Mouse (Mus musculus): ENCODE data around the gene Gtf3a. TPM values are rescaled to one million over a fixed set of nuclear protein-coding genes. Genes with fewer than 3 reads are reported as not detected.
A peak's percentile ranks its signal among the peaks of the same experiment; 100 is the strongest.

The Gtf3a gene
- polyA plus RNA-seq, 1 experiment: 40.5 TPM

- Histone ChIP-seq H3K4me1 (ENCODE audit: control insufficient read depth, insufficient read depth, insufficient read length) (peaks cover 9% of the 10 kb centered on the region; the same call in 1 of the 2 replicates), H3K27ac (ENCODE audit: insufficient read depth, low read length) (no peak overlapping the region), H3K4me3 (ENCODE audit: extremely low read depth, insufficient read depth, insufficient read length) (no peak overlapping the region), H3K27me3 (ENCODE audit: control insufficient read depth, insufficient read depth, low read length) (no peaks in the 10 kb centered on the region), H3K36me3 (ENCODE audit: control insufficient read depth, insufficient read depth, low read length) (peaks cover 6% of the 10 kb centered on the region; the same call in 1 of the 2 replicates)
- TF ChIP-seq POLR2A (IDR thresholded peaks at IDR 0.05; ENCODE audit: low read depth, low read length) (no peak), CTCF (IDR thresholded peaks at IDR 0.05; ENCODE audit: extremely low read depth, insufficient read depth, insufficient read length, insufficient replicate concordance) (no peak)
- WGBS: 83% methylated on average over 9 of the region's 9 CpGs
- no peak for DNase-seq (ENCODE audit: low read depth in 1 of 2, low spot score in 2 of 2)
Measured at GRCm38 (mm10) chr5:146946682-146947081, 1.8 kb upstream of the Gtf3a start.

- H3K27ac ChIP-seq (ENCODE audit: insufficient read depth, low read length): no peak overlapping the region
- H3K36me3 ChIP-seq (ENCODE audit: control insufficient read depth, insufficient read depth, low read length): peaks cover 14% of the 10 kb centered on the region
- peaks cover 9% of the 10 kb centered on the region; the same call in 1 of the 2 replicates for H3K4me1 ChIP-seq (ENCODE audit: control insufficient read depth, insufficient read depth, insufficient read length)
- no peaks in the 10 kb centered on the region for H3K27me3 ChIP-seq (ENCODE audit: control insufficient read depth, insufficient read depth, low read length)
- TF ChIP-seq CTCF (IDR thresholded peaks at IDR 0.05; ENCODE audit: extremely low read depth, insufficient read depth, insufficient read length, insufficient replicate concordance) (no peak), POLR2A (IDR thresholded peaks at IDR 0.05; ENCODE audit: low read depth, low read length) (no peak)
- H3K4me3 ChIP-seq (ENCODE audit: extremely low read depth, insufficient read depth, insufficient read length): no peak overlapping the region
- DNase-seq (ENCODE audit: low read depth in 1 of 2, low spot score in 2 of 2): peak in 1 of 2 experiments; percentile 20
- WGBS: 57% methylated on average over 6 of the region's 6 CpGs
Measured at GRCm38 (mm10) chr5:146947497-146947896, 960 bp upstream of the Gtf3a start.

GRCm38 (mm10) chr5:146948041-146948507 lies 383 bp upstream of the Gtf3a start:
- Histone ChIP-seq H3K4me3 (ENCODE audit: extremely low read depth, insufficient read depth, insufficient read length) (peak overlapping the region; percentile 58), H3K27ac (ENCODE audit: insufficient read depth, low read length) (peak overlapping the region; percentile 51), H3K27me3 (ENCODE audit: control insufficient read depth, insufficient read depth, low read length) (no peaks in the 10 kb centered on the region), H3K36me3 (ENCODE audit: control insufficient read depth, insufficient read depth, low read length) (peaks cover 20% of the 10 kb centered on the region), H3K4me1 (ENCODE audit: control insufficient read depth, insufficient read depth, insufficient read length) (peaks cover 9% of the 10 kb centered on the region; the same call in 1 of the 2 replicates)
- peak in 1 of 2 experiments; percentile 7 for DNase-seq (ENCODE audit: low read depth in 1 of 2, low spot score in 2 of 2)
- 14% methylated on average over 10 of the region's 10 CpGs for WGBS
- TF ChIP-seq CTCF (IDR thresholded peaks at IDR 0.05; ENCODE audit: extremely low read depth, insufficient read depth, insufficient read length, insufficient replicate concordance) (no peak), POLR2A (IDR thresholded peaks at IDR 0.05; ENCODE audit: low read depth, low read length) (no peak)

- Histone ChIP-seq H3K4me3 (ENCODE audit: extremely low read depth, insufficient read depth, insufficient read length) (no peak overlapping the region), H3K36me3 (ENCODE audit: control insufficient read depth, insufficient read depth, low read length) (peaks cover 63% of the 10 kb centered on the region), H3K27me3 (ENCODE audit: control insufficient read depth, insufficient read depth, low read length) (no peaks in the 10 kb centered on the region), H3K27ac (ENCODE audit: insufficient read depth, low read length) (no peak overlapping the region), H3K4me1 (ENCODE audit: control insufficient read depth, insufficient read depth, insufficient read length) (peaks cover 4% of the 10 kb centered on the region; the same call in 1 of the 2 replicates)
- TF ChIP-seq CTCF (IDR thresholded peaks at IDR 0.05; ENCODE audit: extremely low read depth, insufficient read depth, insufficient read length, insufficient replicate concordance): no peak
- TF ChIP-seq POLR2A (IDR thresholded peaks at IDR 0.05; ENCODE audit: low read depth, low read length): no peak
- DNase-seq (ENCODE audit: low read depth in 1 of 2, low spot score in 2 of 2): no peak
- WGBS: 94% methylated on average over 7 of the region's 7 CpGs
Measured at GRCm38 (mm10) chr5:146954576-146954975, 6.1 kb downstream of the Gtf3a start.

GRCm38 (mm10) chr5:146955651-146956050 lies 7.2 kb downstream of the Gtf3a start:
- Histone ChIP-seq H3K4me3 (ENCODE audit: extremely low read depth, insufficient read depth, insufficient read length) (no peak overlapping the region), H3K27me3 (ENCODE audit: control insufficient read depth, insufficient read depth, low read length) (no peaks in the 10 kb centered on the region), H3K27ac (ENCODE audit: insufficient read depth, low read length) (no peak overlapping the region), H3K4me1 (ENCODE audit: control insufficient read depth, insufficient read depth, insufficient read length) (no peaks in the 10 kb centered on the region), H3K36me3 (ENCODE audit: control insufficient read depth, insufficient read depth, low read length) (peaks cover 63% of the 10 kb centered on the region)
- TF ChIP-seq POLR2A (IDR thresholded peaks at IDR 0.05; ENCODE audit: low read depth, low read length): no peak
- no peak for TF ChIP-seq CTCF (IDR thresholded peaks at IDR 0.05; ENCODE audit: extremely low read depth, insufficient read depth, insufficient read length, insufficient replicate concordance)
- WGBS: 95% methylated on average over 5 of the region's 5 CpGs
- no peak for DNase-seq (ENCODE audit: low read depth in 1 of 2, low spot score in 2 of 2)

- no peak for DNase-seq (ENCODE audit: low read depth in 1 of 2, low spot score in 2 of 2)
- TF ChIP-seq POLR2A (IDR thresholded peaks at IDR 0.05; ENCODE audit: low read depth, low read length): no peak
- TF ChIP-seq CTCF (IDR thresholded peaks at IDR 0.05; ENCODE audit: extremely low read depth, insufficient read depth, insufficient read length, insufficient replicate concordance): no peak
- Histone ChIP-seq H3K4me3 (ENCODE audit: extremely low read depth, insufficient read depth, insufficient read length) (no peak overlapping the region), H3K27me3 (ENCODE audit: control insufficient read depth, insufficient read depth, low read length) (no peaks in the 10 kb centered on the region), H3K36me3 (ENCODE audit: control insufficient read depth, insufficient read depth, low read length) (peaks cover 57% of the 10 kb centered on the region), H3K27ac (ENCODE audit: insufficient read depth, low read length) (no peak overlapping the region), H3K4me1 (ENCODE audit: control insufficient read depth, insufficient read depth, insufficient read length) (no peaks in the 10 kb centered on the region)
- 93% methylated on average over 18 of the region's 18 CpGs for WGBS
Measured at GRCm38 (mm10) chr5:146956678-146957077, 8.2 kb downstream of the Gtf3a start.

All from spleen, adult 2 months (tissue).